Mouse (Mus musculus) limb, embryonic 10.5 days (tissue): ENCODE measurements around the gene Zfp966. TPM values are rescaled to one million over a fixed set of nuclear protein-coding genes. Genes with fewer than 3 reads are reported as not detected.
"Not testable (repeated sequence)": the region's sequence is repeated elsewhere in the genome, so short reads cannot be mapped to it uniquely, and the experiment has no call there.

Experiments
- DNase-seq: peaks from one replicate; pipeline ENCODE4 v3.0.0-alpha.2; 2017; ENCODE audit warnings: low spot score
- H3K27ac ChIP-seq: fragments of 300-500 bp; sonication (generic); 2 replicates; pipeline ENCODE4 v1.5.1; 2016; ENCODE audit warnings: mild to moderate bottlenecking
- H3K27me3 ChIP-seq: fragments of 300-500 bp; sonication (generic); 2 replicates; pipeline ENCODE4 v1.6.1; 2016; ENCODE audit warnings: low read depth, mild to moderate bottlenecking; ENCODE audit not compliant: poor library complexity, severe bottlenecking
- H3K36me3 ChIP-seq: fragments of 300-500 bp; sonication (generic); 2 replicates; pipeline ENCODE4 v1.6.1; 2016; ENCODE audit warnings: mild to moderate bottlenecking, moderate library complexity
- H3K4me1 ChIP-seq: fragments of 300-500 bp; sonication (generic); 2 replicates; pipeline ENCODE4 v1.6.1; 2016
- H3K4me3 ChIP-seq: fragments of 300-500 bp; sonication (generic); 2 replicates; pipeline ENCODE4 v1.5.1; 2016; ENCODE audit warnings: mild to moderate bottlenecking, moderate library complexity
- H3K9me3 ChIP-seq: fragments of 300-500 bp; sonication (generic); replicated peaks from 2 replicates; pipeline ENCODE4 v1.6.1; 2016; ENCODE audit warnings: mild to moderate bottlenecking
- WGBS: fragments of 180-500 bp; shearing (Covaris S2); methylation state at CpG from one replicate; pipeline ENCODE4 v1.1.7; 2016; 5-methylcytosine and 5-hydroxymethylcytosine counted together
- polyA plus RNA-seq: library from polyadenylated mRNA; unstranded; fragments of >200 nt; fragmentation: Nextera tagmentation; extraction: Ambion mirVana; gene quantifications from 2 replicates; pipeline ENCODE4 v1.2.1, GENCODE M21; 2016

Gene Zfp966
- polyA plus RNA-seq, result 5.3 and 6.8 TPM in 2 replicates

DNA sequence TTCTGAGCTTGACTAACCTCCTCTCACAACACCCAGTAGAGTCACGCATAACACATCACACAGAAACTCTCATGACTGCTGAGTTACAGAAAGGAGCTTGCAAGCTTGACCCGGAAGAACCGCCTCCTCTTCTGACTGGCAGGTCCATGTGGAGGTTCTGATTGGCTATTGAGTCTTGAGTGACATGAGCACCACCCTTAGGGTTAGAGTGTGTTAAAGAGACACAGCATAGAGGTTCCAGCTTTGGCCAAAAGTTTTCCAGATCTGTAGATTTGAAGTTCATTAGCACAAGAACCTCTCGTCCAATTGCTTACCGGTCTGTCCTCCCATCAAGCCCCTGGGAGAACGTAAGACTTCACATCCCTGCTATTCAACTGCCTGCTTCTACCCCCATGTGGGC lies at the start of gene Zfp966:
Zfp966 (minus strand) TSS at position 101 of the 400 bp plus-strand sequence.
- not testable (repeated sequence) for H3K27ac ChIP-seq, H3K4me1 ChIP-seq
- no CpG with 5 or more reads among the region's 6 CpGs for WGBS

DNA sequence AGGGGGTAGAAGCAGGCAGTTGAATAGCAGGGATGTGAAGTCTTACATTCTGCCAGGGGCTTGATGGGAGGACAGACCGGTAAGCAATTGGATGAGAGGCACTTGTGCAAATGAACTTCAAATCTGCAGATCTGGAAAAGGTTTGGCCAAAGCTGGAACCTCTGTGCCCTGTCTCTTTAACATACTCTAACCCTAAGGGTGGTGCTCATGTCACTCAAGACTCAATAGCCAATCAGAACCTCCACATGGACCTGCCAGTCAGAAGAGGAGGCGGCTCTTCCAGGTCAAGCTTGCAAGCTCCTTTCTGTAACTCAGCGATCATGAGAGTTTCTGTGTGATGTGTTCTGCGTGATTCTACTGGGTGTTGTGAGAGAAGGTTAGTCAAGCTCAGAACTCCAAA lies 34.1 kb upstream of the Zfp966 start, which contains the start of gene Gm2026:
Gm2026 (plus strand) TSS at position 301 of the 400 bp plus-strand sequence.
- not testable (repeated sequence) for H3K9me3 ChIP-seq, H3K27ac ChIP-seq, H3K36me3 ChIP-seq, H3K4me3 ChIP-seq, H3K27me3 ChIP-seq, H3K4me1 ChIP-seq, DNase-seq
- WGBS, result no CpG with 5 or more reads among the region's 4 CpGs

More for the DNA sequence above, at the start of gene Zfp966:
- not testable (repeated sequence) for DNase-seq, H3K4me3 ChIP-seq, H3K27me3 ChIP-seq, H3K9me3 ChIP-seq, H3K36me3 ChIP-seq

DNA sequence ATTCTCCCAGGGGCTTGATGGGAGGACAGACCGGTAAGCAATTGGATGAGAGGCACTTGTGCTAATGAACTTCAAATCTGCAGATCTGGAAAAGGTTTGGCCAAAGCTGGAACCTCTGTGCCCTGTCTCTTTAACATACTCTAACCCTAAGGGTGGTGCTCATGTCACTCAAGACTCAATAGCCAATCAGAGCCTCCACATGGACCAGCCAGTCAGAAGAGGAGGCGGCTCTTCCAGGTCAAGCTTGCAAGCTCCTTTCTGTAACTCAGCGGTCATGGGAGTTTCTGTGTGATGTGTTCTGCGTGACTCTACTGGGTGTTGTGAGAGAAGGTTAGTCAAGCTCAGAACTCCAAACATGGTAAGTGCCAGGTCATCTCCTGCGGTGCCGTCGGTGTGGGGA lies 61.9 kb downstream of the Zfp966 start, which contains the start of gene Gm6710:
Gm6710 (plus strand) TSS at position 196 of the 400 bp plus-strand sequence.
- H3K4me3 ChIP-seq, DNase-seq, H3K9me3 ChIP-seq, H3K36me3 ChIP-seq, H3K27me3 ChIP-seq, H3K27ac ChIP-seq, H3K4me1 ChIP-seq: not testable (repeated sequence)
- no CpG with 5 or more reads among the region's 7 CpGs for WGBS

Other genes with a start within 250 kb of the Zfp966 start
- gene Zfp969, start 227.5 kb downstream of the Zfp966 start, polyA plus RNA-seq, result 6.8 and 10.3 TPM in 2 replicates
- gene Gm2007, start 189.6 kb downstream of the Zfp966 start, polyA plus RNA-seq, result not detected in 2 replicates
- gene Gm14288, start 130.0 kb downstream of the Zfp966 start, polyA plus RNA-seq, result 0.26 and 1.1 TPM in 2 replicates
- gene Gm6710, start 61.9 kb downstream of the Zfp966 start, polyA plus RNA-seq, result 20.3 and 23.1 TPM in 2 replicates
- gene Gm2026, start 34.2 kb upstream of the Zfp966 start, polyA plus RNA-seq, result 30.4 and 30.7 TPM in 2 replicates
- 1.6 TPM in 1 of 2 replicates, not detected in the other for gene Gm2004, start 218.7 kb upstream of the Zfp966 start, polyA plus RNA-seq